Mouse (Mus musculus): ENCODE measurements around the gene Lhpp. TPM values are rescaled to one million over a fixed set of nuclear protein-coding genes. Genes with fewer than 3 reads are reported as not detected.

The Lhpp gene
- polyA plus RNA-seq, 2 experiments: 5.6 to 6.0 TPM

GRCm38 (mm10) chr7:132626174-132626573, 15.7 kb downstream of the Lhpp start:
- no peaks in the 10 kb centered on the region for H3K9me3 ChIP-seq (ENCODE audit: control insufficient read depth, low read length)
- H3K4me3 ChIP-seq (ENCODE audit: insufficient read depth in 1 of 2, low read depth in 2 of 2, low read length in 2 of 2): no peak overlapping the region
- H3K4me2 ChIP-seq (ENCODE audit: low read depth): no peak overlapping the region
- no peak overlapping the region for H3K27ac ChIP-seq
- DNase-seq (ENCODE audit: low read depth in 3 of 3, low spot score in 3 of 3): no peak
- WGBS (ENCODE audit: insufficient replicate concordance): 51% methylated on average over 4 of the region's 4 CpGs
- H3K4me1 ChIP-seq (replicated peaks; ENCODE audit: control insufficient read depth in 2 of 2, insufficient read depth in 2 of 2, low read length in 1 of 2): no peaks in the 10 kb centered on the region
- no peak overlapping the region for H3K9ac ChIP-seq (replicated peaks)
- no peaks in the 10 kb centered on the region for H3K36me3 ChIP-seq (replicated peaks; ENCODE audit: control insufficient read depth, insufficient read depth, low read depth)
- H3K27me3 ChIP-seq (ENCODE audit: control insufficient read depth, insufficient read depth, low read length): no peaks in the 10 kb centered on the region
- TF ChIP-seq EP300 (IDR thresholded peaks at IDR 0.05; ENCODE audit: low read depth) (no peak), CTCF (IDR thresholded peaks at IDR 0.05; ENCODE audit: low read depth) (no peak)
- ATAC-seq (ENCODE audit: insufficient read depth): no peak

GRCm38 (mm10) chr7:132627448-132627847, 17.0 kb downstream of the Lhpp start:
- no peaks in the 10 kb centered on the region for H3K27me3 ChIP-seq (ENCODE audit: control insufficient read depth, insufficient read depth, low read length)
- H3K27ac ChIP-seq: no peak overlapping the region
- no peaks in the 10 kb centered on the region for H3K9me3 ChIP-seq (ENCODE audit: control insufficient read depth, low read length)
- 59% methylated on average over 3 of the region's 3 CpGs for WGBS (ENCODE audit: insufficient replicate concordance)
- DNase-seq (ENCODE audit: low read depth in 3 of 3, low spot score in 3 of 3) (no peak), ATAC-seq (ENCODE audit: insufficient read depth) (no peak)
- H3K36me3 ChIP-seq (replicated peaks; ENCODE audit: control insufficient read depth, insufficient read depth, low read depth): no peaks in the 10 kb centered on the region
- TF ChIP-seq CTCF (IDR thresholded peaks at IDR 0.05; ENCODE audit: low read depth): no peak
- TF ChIP-seq EP300 (IDR thresholded peaks at IDR 0.05; ENCODE audit: low read depth): no peak
- no peaks in the 10 kb centered on the region for H3K4me1 ChIP-seq (replicated peaks; ENCODE audit: control insufficient read depth in 2 of 2, insufficient read depth in 2 of 2, low read length in 1 of 2)
- no peak overlapping the region for H3K9ac ChIP-seq (replicated peaks)
- H3K4me3 ChIP-seq (ENCODE audit: insufficient read depth in 1 of 2, low read depth in 2 of 2, low read length in 2 of 2): no peak overlapping the region
- H3K4me2 ChIP-seq (ENCODE audit: low read depth): no peak overlapping the region

- H3K4me2 ChIP-seq (ENCODE audit: low read depth): no peak overlapping the region
- no peaks in the 10 kb centered on the region for H3K9me3 ChIP-seq (ENCODE audit: control insufficient read depth, low read length)
- no peak for DNase-seq (ENCODE audit: low read depth in 3 of 3, low spot score in 3 of 3)
- no peaks in the 10 kb centered on the region for H3K36me3 ChIP-seq (replicated peaks; ENCODE audit: control insufficient read depth, insufficient read depth, low read depth)
- ATAC-seq (ENCODE audit: insufficient read depth): no peak
- 72% methylated on average over 11 of the region's 11 CpGs for WGBS (ENCODE audit: insufficient replicate concordance)
- no peak for TF ChIP-seq CTCF (IDR thresholded peaks at IDR 0.05; ENCODE audit: low read depth)
- no peaks in the 10 kb centered on the region for H3K4me1 ChIP-seq (replicated peaks; ENCODE audit: control insufficient read depth in 2 of 2, insufficient read depth in 2 of 2, low read length in 1 of 2)
- no peak overlapping the region for H3K4me3 ChIP-seq (ENCODE audit: insufficient read depth in 1 of 2, low read depth in 2 of 2, low read length in 2 of 2)
- H3K27ac ChIP-seq: no peak overlapping the region
- no peaks in the 10 kb centered on the region for H3K27me3 ChIP-seq (ENCODE audit: control insufficient read depth, insufficient read depth, low read length)
- H3K9ac ChIP-seq (replicated peaks): no peak overlapping the region
These were observed 20.9 kb downstream of the Lhpp start for GRCm38 (mm10) chr7:132631313-132631712.

- no peaks in the 10 kb centered on the region for H3K9me3 ChIP-seq (ENCODE audit: control insufficient read depth, low read length)
- ATAC-seq (ENCODE audit: insufficient read depth): no peak
- TF ChIP-seq EP300 (IDR thresholded peaks at IDR 0.05; ENCODE audit: low read depth) (no peak), CTCF (IDR thresholded peaks at IDR 0.05; ENCODE audit: low read depth) (no peak)
- no peak overlapping the region for H3K9ac ChIP-seq (replicated peaks)
- H3K36me3 ChIP-seq (replicated peaks; ENCODE audit: control insufficient read depth, insufficient read depth, low read depth): no peaks in the 10 kb centered on the region
- no peak overlapping the region for H3K4me3 ChIP-seq (ENCODE audit: insufficient read depth in 1 of 2, low read depth in 2 of 2, low read length in 2 of 2)
- no peak overlapping the region for H3K27ac ChIP-seq
- no peaks in the 10 kb centered on the region for H3K27me3 ChIP-seq (ENCODE audit: control insufficient read depth, insufficient read depth, low read length)
- H3K4me2 ChIP-seq (ENCODE audit: low read depth): no peak overlapping the region
- WGBS (ENCODE audit: insufficient replicate concordance): 49% methylated on average over 12 of the region's 12 CpGs
- no peaks in the 10 kb centered on the region for H3K4me1 ChIP-seq (replicated peaks; ENCODE audit: control insufficient read depth in 2 of 2, insufficient read depth in 2 of 2, low read length in 1 of 2)
- DNase-seq (ENCODE audit: low read depth in 3 of 3, low spot score in 3 of 3): no peak
These were observed 26.9 kb downstream of the Lhpp start for GRCm38 (mm10) chr7:132637292-132637691.

DNA sequence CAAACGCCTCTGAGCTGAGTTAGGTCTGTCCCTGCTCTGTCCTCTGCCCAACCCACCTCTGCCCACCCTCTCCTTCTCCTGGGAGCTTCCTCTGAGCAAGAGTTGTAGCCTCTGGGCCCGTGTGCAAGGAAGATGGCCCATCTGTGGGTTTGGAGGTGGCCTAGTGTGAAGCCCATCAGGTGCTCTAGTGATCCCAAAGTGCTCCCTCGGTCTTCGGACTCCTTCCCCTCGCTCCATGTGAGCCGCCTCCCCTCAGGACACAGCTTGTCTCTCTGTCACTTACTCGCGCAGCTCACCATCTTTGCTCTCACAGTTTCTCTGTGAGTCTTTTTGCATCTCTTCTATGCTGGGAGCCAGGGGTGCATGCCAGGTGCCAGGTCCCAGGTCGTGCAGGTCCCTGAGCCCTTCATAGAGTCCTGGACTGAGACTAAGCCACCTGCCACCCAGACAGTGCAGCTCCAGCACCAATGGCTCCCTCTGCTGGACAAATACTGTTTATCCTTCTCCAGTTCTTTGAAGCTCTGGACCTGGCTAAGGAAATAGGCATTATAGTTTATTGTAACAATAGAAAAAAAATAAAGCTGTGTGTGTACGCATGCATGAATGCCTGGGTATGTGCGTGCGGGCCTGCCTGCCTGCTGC, 28.1 kb downstream of the Lhpp start:
- 56% methylated on average over 12 of the region's 12 CpGs for WGBS (ENCODE audit: insufficient replicate concordance)

More for the DNA sequence above, 28.1 kb downstream of the Lhpp start:
- Histone ChIP-seq H3K9ac (replicated peaks) (no peak overlapping the region), H3K27ac (no peak overlapping the region), H3K36me3 (replicated peaks; ENCODE audit: control insufficient read depth, insufficient read depth, low read depth) (no peaks in the 10 kb centered on the region), H3K27me3 (ENCODE audit: control insufficient read depth, insufficient read depth, low read length) (no peaks in the 10 kb centered on the region), H3K4me2 (ENCODE audit: low read depth) (no peak overlapping the region), H3K4me3 (ENCODE audit: insufficient read depth in 1 of 2, low read depth in 2 of 2, low read length in 2 of 2) (no peak overlapping the region), H3K9me3 (ENCODE audit: control insufficient read depth, low read length) (no peaks in the 10 kb centered on the region), H3K4me1 (replicated peaks; ENCODE audit: control insufficient read depth in 2 of 2, insufficient read depth in 2 of 2, low read length in 1 of 2) (no peaks in the 10 kb centered on the region)
- no peak for TF ChIP-seq EP300 (IDR thresholded peaks at IDR 0.05; ENCODE audit: low read depth)
- peak; percentile 86 for TF ChIP-seq CTCF (IDR thresholded peaks at IDR 0.05; ENCODE audit: low read depth)
- DNase-seq (ENCODE audit: low read depth in 3 of 3, low spot score in 3 of 3) (peak in 2 of 3 experiments; percentile 18 to 31), ATAC-seq (ENCODE audit: insufficient read depth) (0 out of 2 replicates have a peak, but pooled peaks have one; percentile 41)
